Mouse (Mus musculus) hindbrain, embryonic 16.5 days (tissue): ENCODE data around the gene Dusp8. TPM values are rescaled to one million over a fixed set of nuclear protein-coding genes. Genes with fewer than 3 reads are reported as not detected.

Source experiments
- ATAC-seq: fragments of 200-750 bp; cut with Nextera tagmentation; 2 replicates; pipeline ENCODE4 v1.8.0; 2017; ENCODE audit warnings: moderate TSS enrichment, moderate library complexity
- H3K27ac ChIP-seq: fragments of 300-500 bp; sonication (generic); 2 replicates; pipeline ENCODE4 v1.5.1; 2014; ENCODE audit warnings: low read depth, mild to moderate bottlenecking, control low read depth, low read length, moderate library complexity
- H3K27me3 ChIP-seq: fragments of 300-500 bp; sonication (generic); replicated peaks from 2 replicates; pipeline ENCODE4 v1.6.1; 2014; ENCODE audit warnings: low read length; ENCODE audit not compliant: control insufficient read depth, insufficient read depth
- H3K36me3 ChIP-seq: fragments of 300-500 bp; sonication (generic); 2 replicates; pipeline ENCODE4 v1.6.1; 2014; ENCODE audit warnings: mild to moderate bottlenecking, low read length, moderate library complexity, mixed read lengths; ENCODE audit not compliant: control insufficient read depth, insufficient read depth
- H3K4me1 ChIP-seq: fragments of 300-500 bp; sonication (generic); 2 replicates; pipeline ENCODE4 v1.6.1; 2014; ENCODE audit warnings: low read depth, low read length; ENCODE audit not compliant: control insufficient read depth, insufficient read depth
- H3K4me2 ChIP-seq: fragments of 300-500 bp; sonication (generic); 2 replicates; pipeline ENCODE4 v1.6.1; 2014; ENCODE audit warnings: mild to moderate bottlenecking, low read length, control low read depth, moderate library complexity
- H3K4me3 ChIP-seq: fragments of 300-500 bp; sonication (generic); 2 replicates; pipeline ENCODE4 v1.5.1; 2014; ENCODE audit warnings: mild to moderate bottlenecking, low read length, control low read depth, moderate library complexity
- H3K9ac ChIP-seq: fragments of 300-500 bp; sonication (generic); 2 replicates; pipeline ENCODE4 v1.6.1; 2014; ENCODE audit warnings: low read depth, mild to moderate bottlenecking, control low read depth, low read length, moderate library complexity
- H3K9me3 ChIP-seq: fragments of 300-500 bp; sonication (generic); 2 replicates; pipeline ENCODE4 v1.6.1; 2014; ENCODE audit warnings: mild to moderate bottlenecking, low read length, moderate library complexity; ENCODE audit not compliant: control insufficient read depth
- WGBS: fragments of 180-500 bp; shearing (Covaris S2); extraction: QIAGEN DNeasy Blood & Tissue Kit; methylation state at CpG from one replicate; pipeline ENCODE4 v1.1.7; 2014; 5-methylcytosine and 5-hydroxymethylcytosine counted together
- polyA plus RNA-seq: library from polyadenylated mRNA; unstranded; fragments of >200 nt; fragmentation: Nextera tagmentation; extraction: Ambion mirVana; gene quantifications from 2 replicates; pipeline ENCODE4 v1.2.1, GENCODE M21; 2015

Gene Dusp8
- polyA plus RNA-seq, 1 experiment from 2014 or later, result 117 TPM

DNA sequence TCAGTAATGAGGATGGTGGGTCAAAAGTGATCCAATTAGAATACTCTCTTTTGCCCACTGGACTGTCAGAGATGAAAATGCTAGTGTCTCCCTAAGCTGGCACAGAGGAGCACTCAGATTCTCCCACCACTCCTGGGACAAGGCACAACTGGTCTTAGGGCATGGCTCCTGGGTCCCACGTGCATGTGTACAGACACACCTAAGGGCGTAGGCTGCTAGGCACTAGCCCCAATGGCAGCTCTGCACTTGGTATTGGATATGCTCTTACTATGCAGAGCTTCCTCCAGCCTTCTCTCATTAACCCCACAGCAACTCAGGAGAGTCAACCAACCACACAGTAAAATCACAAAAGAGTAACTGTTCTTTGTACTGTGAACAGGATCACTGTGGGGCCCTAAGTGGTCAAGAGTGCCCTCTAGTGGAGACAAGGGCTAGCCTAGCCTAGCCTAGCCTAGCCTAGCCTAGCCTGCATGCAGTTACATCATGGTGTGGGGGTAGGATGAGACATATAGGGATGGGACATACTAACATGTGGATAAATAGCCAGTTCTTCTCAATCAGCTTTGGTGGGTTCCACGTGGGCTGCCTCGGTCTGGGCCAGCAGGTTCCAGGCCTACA lies 58.0 kb downstream of the Dusp8 start:
- no peak overlapping the region for H3K4me3 ChIP-seq
- H3K27ac ChIP-seq, result no peak overlapping the region
- H3K27me3 ChIP-seq, result no peaks in the 10 kb centered on the region
- ATAC-seq, result no peak
- H3K36me3 ChIP-seq, result no peaks in the 10 kb centered on the region
- H3K4me1 ChIP-seq, result 0 out of 2 replicates have a peak, but pooled peaks cover 3% of the 10 kb centered on the region
- no peaks in the 10 kb centered on the region for H3K9me3 ChIP-seq
- WGBS, result 81% methylated on average over 4 of the region's 4 CpGs
- no peak overlapping the region for H3K9ac ChIP-seq
- no peak overlapping the region for H3K4me2 ChIP-seq

DNA sequence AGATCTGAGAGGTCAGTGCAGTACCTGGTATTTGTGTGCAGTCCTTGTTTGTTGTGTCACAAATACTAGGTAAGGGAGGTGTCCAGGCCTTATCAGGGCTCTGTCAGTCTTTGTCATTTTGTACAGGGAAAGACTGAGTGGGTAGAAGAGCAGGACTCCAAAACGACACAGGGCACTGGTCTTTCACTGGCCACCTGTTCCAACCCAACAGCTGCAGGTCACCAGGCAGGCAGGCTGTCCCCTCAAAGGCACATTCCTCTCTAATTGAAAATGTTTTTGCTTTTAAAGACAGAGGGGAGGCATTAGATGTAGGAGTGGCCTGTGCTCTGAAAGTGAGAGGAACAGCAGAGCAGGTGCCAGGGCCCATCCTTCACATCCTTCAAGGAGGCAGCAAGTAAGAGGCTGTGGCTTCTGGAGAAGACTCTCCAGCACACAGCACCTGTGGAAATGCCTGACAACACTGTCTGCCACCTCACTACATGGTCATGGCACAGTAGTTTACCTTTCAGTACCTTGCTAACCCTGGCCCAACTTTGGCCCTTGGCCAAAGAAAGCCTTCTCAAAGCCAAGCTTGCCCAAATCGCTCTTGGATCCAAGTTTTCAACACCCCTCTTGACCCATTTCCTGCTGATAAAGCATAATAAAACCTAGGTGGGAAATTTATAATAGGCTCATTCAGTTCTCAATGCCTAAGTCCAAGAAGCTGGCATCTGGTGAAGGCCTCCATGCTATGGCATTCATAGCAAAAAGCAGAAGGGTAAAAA lies 60.4 kb downstream of the Dusp8 start:
- no peak for ATAC-seq
- no peak overlapping the region for H3K4me3 ChIP-seq
- no peaks in the 10 kb centered on the region for H3K9me3 ChIP-seq
- no peak overlapping the region for H3K27ac ChIP-seq
- no peaks in the 10 kb centered on the region for H3K36me3 ChIP-seq
- 0 out of 2 replicates have a peak, but pooled peaks cover 3% of the 10 kb centered on the region for H3K4me1 ChIP-seq
- H3K9ac ChIP-seq, result no peak overlapping the region
- WGBS, result 74% methylated on average over 2 of the region's 2 CpGs
- H3K4me2 ChIP-seq, result no peak overlapping the region
- H3K27me3 ChIP-seq, result no peaks in the 10 kb centered on the region

DNA sequence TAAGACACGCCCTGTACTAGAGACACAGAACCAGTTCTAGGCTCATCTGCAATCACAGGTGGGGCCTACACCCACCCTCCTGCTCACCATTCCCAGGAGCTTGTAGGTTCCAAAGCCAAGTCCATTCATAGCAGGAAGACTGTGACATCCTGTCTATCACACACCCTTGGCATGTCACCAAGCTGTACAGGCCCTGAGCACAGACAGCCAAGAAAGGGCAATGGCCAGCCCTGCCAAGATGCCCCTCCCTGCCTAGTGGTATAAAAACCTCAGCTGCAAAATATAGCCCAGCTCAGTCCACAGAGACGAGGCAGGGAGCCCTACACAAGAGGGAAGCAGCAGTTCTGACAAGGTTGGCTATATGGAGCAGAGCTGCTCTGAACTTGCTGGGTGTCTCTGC lies 61.4 kb downstream of the Dusp8 start:
- no peak overlapping the region for H3K9ac ChIP-seq
- H3K36me3 ChIP-seq, result no peaks in the 10 kb centered on the region
- WGBS, result 83% methylated on average over 2 of the region's 2 CpGs
- 0 out of 2 replicates have a peak, but pooled peaks cover 3% of the 10 kb centered on the region for H3K4me1 ChIP-seq
- ATAC-seq, result no peak
- no peaks in the 10 kb centered on the region for H3K27me3 ChIP-seq
- H3K4me2 ChIP-seq, result no peak overlapping the region
- no peak overlapping the region for H3K27ac ChIP-seq
- no peaks in the 10 kb centered on the region for H3K9me3 ChIP-seq
- no peak overlapping the region for H3K4me3 ChIP-seq

DNA sequence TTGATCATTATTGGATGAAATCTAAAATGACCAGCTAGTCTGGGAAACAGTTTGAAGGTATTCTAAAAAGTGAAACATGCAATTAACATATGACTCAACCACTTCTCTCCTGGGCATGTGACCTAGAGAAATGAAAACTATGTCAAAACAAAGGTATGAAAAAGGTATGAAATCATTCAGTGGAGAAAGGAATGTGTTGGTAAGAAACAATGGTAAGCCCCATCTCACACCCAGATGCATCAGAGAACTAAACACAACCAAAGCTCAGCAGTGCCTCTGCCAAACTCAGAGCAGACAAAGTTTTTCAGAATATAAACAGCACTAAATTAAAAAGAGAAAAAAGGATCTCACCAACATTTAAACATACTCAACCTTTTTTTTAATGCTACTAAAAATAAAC lies 65.6 kb downstream of the Dusp8 start:
- H3K9ac ChIP-seq, result no peak overlapping the region
- ATAC-seq, result no peak
- peaks cover 3% of the 10 kb centered on the region; the same call in 1 of the 2 replicates for H3K4me1 ChIP-seq

More for the DNA sequence above, 65.6 kb downstream of the Dusp8 start:
- Histone ChIP-seq H3K4me3 (no peak overlapping the region), H3K27ac (no peak overlapping the region), H3K36me3 (no peaks in the 10 kb centered on the region), H3K27me3 (no peaks in the 10 kb centered on the region), H3K4me2 (no peak overlapping the region), H3K9me3 (no peaks in the 10 kb centered on the region)

Other genes starting within 250 kb of the Dusp8 start
- 77.3 and 84.7 TPM in 2 replicates for gene Tollip, start 177.3 kb downstream of the Dusp8 start, polyA plus RNA-seq
- 19.6 and 20.7 TPM in 2 replicates for gene Brsk2, start 146.1 kb downstream of the Dusp8 start, polyA plus RNA-seq
- 52.7 and 55.9 TPM in 2 replicates for gene Mob2, start 34.8 kb downstream of the Dusp8 start, polyA plus RNA-seq
- gene Gm45618, start 24.9 kb upstream of the Dusp8 start, polyA plus RNA-seq, result 0.25 TPM in 2 replicates
- 0.24 TPM in 2 replicates for gene Gm39115, start 40.2 kb upstream of the Dusp8 start, polyA plus RNA-seq
- gene Gm45337, start 48.8 kb upstream of the Dusp8 start, polyA plus RNA-seq, result not detected in 2 replicates
- not detected in 2 replicates for gene Gm29735, start 61.3 kb upstream of the Dusp8 start, polyA plus RNA-seq
- not detected in 2 replicates for gene Gm4553, start 69.9 kb upstream of the Dusp8 start, polyA plus RNA-seq
- gene Krtap5-2, start 80.2 kb upstream of the Dusp8 start, polyA plus RNA-seq, result not detected in 2 replicates
- not detected in 2 replicates for gene Gm10153, start 94.5 kb upstream of the Dusp8 start, polyA plus RNA-seq
- gene Krtap5-3, start 105.5 kb upstream of the Dusp8 start, polyA plus RNA-seq, result not detected in 2 replicates
- not detected in 2 replicates for gene Gm7579, start 116.0 kb upstream of the Dusp8 start, polyA plus RNA-seq
- gene Krtap5-5, start 134.1 kb upstream of the Dusp8 start, polyA plus RNA-seq, result not detected in 2 replicates
- gene Gm40460, start 145.2 kb upstream of the Dusp8 start, polyA plus RNA-seq, result not detected in 2 replicates
- not detected in 2 replicates for gene Gm2431, start 162.5 kb upstream of the Dusp8 start, polyA plus RNA-seq
- not detected in 2 replicates for gene Gm4559, start 178.5 kb upstream of the Dusp8 start, polyA plus RNA-seq
- not detected in 2 replicates for gene Krtap5-1, start 201.3 kb upstream of the Dusp8 start, polyA plus RNA-seq
- not detected in 2 replicates for gene Krtap5-4, start 207.7 kb upstream of the Dusp8 start, polyA plus RNA-seq